Mouse (Mus musculus) stomach, embryonic 14.5 days (tissue): ENCODE results near the gene Sds. TPM values are rescaled to one million over a fixed set of nuclear protein-coding genes. Genes with fewer than 3 reads are reported as not detected.
"Not testable (repeated sequence)": the region's sequence is repeated elsewhere in the genome, so short reads cannot be mapped to it uniquely, and the experiment has no call there.

Source experiments
- ATAC-seq: fragments of 200-750 bp; cut with Nextera tagmentation; 2 replicates; pipeline ENCODE4 v1.8.0; 2017; ENCODE audit warnings: low read depth, moderate TSS enrichment; ENCODE audit not compliant: insufficient number of reproducible peaks, insufficient read depth, low FRiP score
- H3K27ac ChIP-seq: fragments of 300-500 bp; sonication (generic); 2 replicates; pipeline ENCODE4 v1.5.1; 2014; ENCODE audit warnings: mild to moderate bottlenecking, low read length, moderate library complexity, mixed read lengths
- H3K27me3 ChIP-seq: fragments of 300-500 bp; sonication (generic); 2 replicates; pipeline ENCODE4 v1.6.1; 2014; ENCODE audit warnings: low read length, control low read depth, mixed read lengths; ENCODE audit not compliant: control insufficient read depth, insufficient read depth
- H3K36me3 ChIP-seq: fragments of 300-500 bp; sonication (generic); 2 replicates; pipeline ENCODE4 v1.6.1; 2014; ENCODE audit warnings: mild to moderate bottlenecking, control low read depth, low read length, moderate library complexity, mixed read lengths; ENCODE audit not compliant: control insufficient read depth, insufficient read depth
- H3K4me1 ChIP-seq: fragments of 300-500 bp; sonication (generic); 2 replicates; pipeline ENCODE4 v1.6.1; 2014; ENCODE audit warnings: low read length, control low read depth, mixed read lengths; ENCODE audit not compliant: control insufficient read depth, insufficient read depth
- H3K4me2 ChIP-seq: fragments of 300-500 bp; sonication (generic); replicated peaks from 2 replicates; pipeline ENCODE4 v1.6.1; 2014; ENCODE audit warnings: low read depth, low read length, control low read depth
- H3K4me3 ChIP-seq: fragments of 300-500 bp; sonication (generic); 2 replicates; pipeline ENCODE4 v1.5.1; 2014; ENCODE audit warnings: low read depth, low read length, control low read depth
- H3K9ac ChIP-seq: fragments of 300-500 bp; sonication (generic); replicated peaks from 2 replicates; pipeline ENCODE4 v1.6.1; 2014; ENCODE audit warnings: low read depth, mild to moderate bottlenecking, control low read depth, low read length, moderate library complexity, mixed read lengths
- H3K9me3 ChIP-seq: fragments of 300-500 bp; sonication (generic); 2 replicates; pipeline ENCODE4 v1.6.1; 2016; ENCODE audit warnings: low read depth, low read length, control low read depth; ENCODE audit not compliant: control insufficient read depth
- WGBS: fragments of 180-500 bp; shearing (Covaris S2); extraction: QIAGEN DNeasy Blood & Tissue Kit; methylation state at CpG from one replicate; pipeline ENCODE4 v1.1.7; 2014; 5-methylcytosine and 5-hydroxymethylcytosine counted together
- polyA plus RNA-seq: library from polyadenylated mRNA; unstranded; fragments of >200 nt; fragmentation: Nextera tagmentation; extraction: Ambion mirVana; gene quantifications from 2 replicates; pipeline ENCODE4 v1.2.1, GENCODE M21; 2014

Sds gene
- polyA plus RNA-seq, 1 experiment from 2014 or later: not detected

- no peaks in the 10 kb centered on the region for H3K27me3 ChIP-seq
- no peak overlapping the region for H3K9ac ChIP-seq
- no peaks in the 10 kb centered on the region for H3K9me3 ChIP-seq
- no peak for ATAC-seq
- no peak overlapping the region for H3K4me3 ChIP-seq
- peaks cover 6% of the 10 kb centered on the region for H3K4me1 ChIP-seq
- H3K4me2 ChIP-seq: no peak overlapping the region
- H3K27ac ChIP-seq: no peak overlapping the region
- no peaks in the 10 kb centered on the region; the same call in 1 of the 2 replicates for H3K36me3 ChIP-seq
- 79% methylated on average over 4 of the region's 4 CpGs for WGBS
Observed at GRCm38 (mm10) chr5:120499202-120499601, 22.9 kb downstream of the Sds start.

- not testable (repeated sequence) for H3K4me1 ChIP-seq, H3K36me3 ChIP-seq, ATAC-seq, H3K4me2 ChIP-seq, H3K27me3 ChIP-seq, H3K4me3 ChIP-seq, H3K9ac ChIP-seq, H3K9me3 ChIP-seq, H3K27ac ChIP-seq
- WGBS: 87% methylated on average over 9 of the region's 9 CpGs
Observed at GRCm38 (mm10) chr5:120500609-120501008, 24.3 kb downstream of the Sds start.

- Histone ChIP-seq H3K36me3 (no peaks in the 10 kb centered on the region), H3K4me2 (peak overlapping the region; percentile 93), H3K27ac (no peak overlapping the region), H3K9ac (peak overlapping the region; percentile 85; the same call in 1 of the 2 replicates), H3K4me1 (peaks cover 6% of the 10 kb centered on the region), H3K9me3 (no peaks in the 10 kb centered on the region), H3K27me3 (no peaks in the 10 kb centered on the region), H3K4me3 (peak overlapping the region; percentile 89)
- ATAC-seq: no peak
- 58% methylated on average over 9 of the region's 9 CpGs for WGBS
Observed at GRCm38 (mm10) chr5:120502147-120502621, 25.9 kb downstream of the Sds start.

GRCm38 (mm10) chr5:120502675-120503143, 26.4 kb downstream of the Sds start:
- H3K27ac ChIP-seq: no peak overlapping the region
- no peak for ATAC-seq
- 4% methylated on average over 12 of the region's 12 CpGs for WGBS

GRCm38 (mm10) chr5:120503144-120503795, 26.9 kb downstream of the Sds start, which contains the start of gene Plbd2:
Gene Plbd2, minus strand, starts transcription at chr5:120503625.
- ATAC-seq: peak; percentile 56; the same call in 1 of the 2 replicates
- H3K9me3 ChIP-seq: no peaks in the 10 kb centered on the region
- H3K4me1 ChIP-seq: peaks cover 6% of the 10 kb centered on the region
- no peaks in the 10 kb centered on the region for H3K36me3 ChIP-seq
- H3K4me3 ChIP-seq: peak within 1 kb of the TSS; percentile 89
- H3K27me3 ChIP-seq: no peaks in the 10 kb centered on the region
- H3K4me2 ChIP-seq: peak within 1 kb of the TSS; percentile 93
- H3K9ac ChIP-seq: peak within 1 kb of the TSS; percentile 85
- no peak within 1 kb of the TSS for H3K27ac ChIP-seq
- 1% methylated on average over 52 of the region's 55 CpGs for WGBS

More at GRCm38 (mm10) chr5:120502675-120503143, 26.4 kb downstream of the Sds start:
- H3K4me3 ChIP-seq: peak overlapping the region; percentile 89
- no peaks in the 10 kb centered on the region for H3K36me3 ChIP-seq
- H3K9me3 ChIP-seq: no peaks in the 10 kb centered on the region
- H3K27me3 ChIP-seq: no peaks in the 10 kb centered on the region
- H3K4me1 ChIP-seq: peaks cover 6% of the 10 kb centered on the region
- peak overlapping the region; percentile 93 for H3K4me2 ChIP-seq
- peak overlapping the region; percentile 85 for H3K9ac ChIP-seq

GRCm38 (mm10) chr5:120505368-120505767, 29.0 kb downstream of the Sds start:
- no peaks in the 10 kb centered on the region for H3K27me3 ChIP-seq
- no peaks in the 10 kb centered on the region for H3K36me3 ChIP-seq
- no peak overlapping the region for H3K9ac ChIP-seq
- no peaks in the 10 kb centered on the region for H3K9me3 ChIP-seq
- H3K4me2 ChIP-seq: no peak overlapping the region
- H3K4me3 ChIP-seq: no peak overlapping the region
- no peak overlapping the region for H3K27ac ChIP-seq
- 0 out of 2 replicates have a peak, but pooled peaks have one; percentile 21 for ATAC-seq
- WGBS: 27% methylated on average over 16 of the region's 16 CpGs
- peaks cover 6% of the 10 kb centered on the region for H3K4me1 ChIP-seq

- H3K27me3 ChIP-seq: no peaks in the 10 kb centered on the region
- H3K4me1 ChIP-seq: peaks cover 6% of the 10 kb centered on the region
- ATAC-seq: no peak
- H3K36me3 ChIP-seq: no peaks in the 10 kb centered on the region
- H3K27ac ChIP-seq: no peak overlapping the region
- H3K9ac ChIP-seq: no peak overlapping the region
- H3K4me3 ChIP-seq: no peak overlapping the region
- WGBS: 66% methylated on average over 9 of the region's 9 CpGs
- no peaks in the 10 kb centered on the region for H3K9me3 ChIP-seq
- H3K4me2 ChIP-seq: no peak overlapping the region
Observed at GRCm38 (mm10) chr5:120505781-120506180, 29.5 kb downstream of the Sds start.

GRCm38 (mm10) chr5:120506490-120506889, 30.2 kb downstream of the Sds start:
- no peak overlapping the region for H3K27ac ChIP-seq
- no peaks in the 10 kb centered on the region for H3K9me3 ChIP-seq
- ATAC-seq: no peak
- H3K9ac ChIP-seq: no peak overlapping the region
- no peaks in the 10 kb centered on the region for H3K27me3 ChIP-seq
- no peak overlapping the region for H3K4me2 ChIP-seq
- peaks cover 6% of the 10 kb centered on the region for H3K4me1 ChIP-seq
- 54% methylated on average over 9 of the region's 9 CpGs for WGBS
- H3K36me3 ChIP-seq: no peaks in the 10 kb centered on the region
- H3K4me3 ChIP-seq: no peak overlapping the region
